Mouse (Mus musculus): ENCODE measurements around the gene Spire2.
A peak's percentile ranks its signal among the peaks of the same experiment; 100 is the strongest.

Gene Spire2

GRCm38 (mm10) chr8:123341040-123342015 lies 8.8 kb downstream of the Spire2 start:
- Histone ChIP-seq H3K4me3 (replicated peaks; ENCODE audit: low read length) (peak overlapping the region; percentile 72), H3K36me3 (ENCODE audit: insufficient read depth, low read length) (peaks cover 6% of the 10 kb centered on the region), H3K4me1 (replicated peaks; ENCODE audit: low read depth, low read length) (peaks cover 83% of the 10 kb centered on the region), H3K9me3 (ENCODE audit: low read length) (no peaks in the 10 kb centered on the region), H3K27me3 (ENCODE audit: insufficient read depth, low read length) (no peaks in the 10 kb centered on the region)
- TF ChIP-seq POU5F1 (IDR thresholded peaks at IDR 0.05; ENCODE audit: borderline replicate concordance, low read length), result no peak
- no peak for TF ChIP-seq CTCF (conservative IDR thresholded peaks at IDR 0.05; ENCODE audit: low read length)
- no peak for TF ChIP-seq NANOG (IDR thresholded peaks at IDR 0.05; ENCODE audit: borderline replicate concordance, low read length)

GRCm38 (mm10) chr8:123342253-123342652 lies 9.7 kb downstream of the Spire2 start:
- no peak for TF ChIP-seq POU5F1 (IDR thresholded peaks at IDR 0.05; ENCODE audit: borderline replicate concordance, low read length)
- no peak for TF ChIP-seq NANOG (IDR thresholded peaks at IDR 0.05; ENCODE audit: borderline replicate concordance, low read length)
- TF ChIP-seq CTCF (conservative IDR thresholded peaks at IDR 0.05; ENCODE audit: low read length), result no peak

GRCm38 (mm10) chr8:123342911-123343310 lies 10.4 kb downstream of the Spire2 start:
- H3K9me3 ChIP-seq (ENCODE audit: low read length), result no peaks in the 10 kb centered on the region
- TF ChIP-seq NANOG (IDR thresholded peaks at IDR 0.05; ENCODE audit: borderline replicate concordance, low read length) (no peak), CTCF (conservative IDR thresholded peaks at IDR 0.05; ENCODE audit: low read length) (no peak), POU5F1 (IDR thresholded peaks at IDR 0.05; ENCODE audit: borderline replicate concordance, low read length) (no peak)
- no peaks in the 10 kb centered on the region for H3K27me3 ChIP-seq (ENCODE audit: insufficient read depth, low read length)

More at GRCm38 (mm10) chr8:123342253-123342652, 9.7 kb downstream of the Spire2 start:
- H3K9me3 ChIP-seq (ENCODE audit: low read length), result no peaks in the 10 kb centered on the region
- peaks cover 13% of the 10 kb centered on the region for H3K36me3 ChIP-seq (ENCODE audit: insufficient read depth, low read length)
- peak overlapping the region; percentile 72 for H3K4me3 ChIP-seq (replicated peaks; ENCODE audit: low read length)
- H3K27me3 ChIP-seq (ENCODE audit: insufficient read depth, low read length), result no peaks in the 10 kb centered on the region
- peaks cover 74% of the 10 kb centered on the region for H3K4me1 ChIP-seq (replicated peaks; ENCODE audit: low read depth, low read length)

DNA sequence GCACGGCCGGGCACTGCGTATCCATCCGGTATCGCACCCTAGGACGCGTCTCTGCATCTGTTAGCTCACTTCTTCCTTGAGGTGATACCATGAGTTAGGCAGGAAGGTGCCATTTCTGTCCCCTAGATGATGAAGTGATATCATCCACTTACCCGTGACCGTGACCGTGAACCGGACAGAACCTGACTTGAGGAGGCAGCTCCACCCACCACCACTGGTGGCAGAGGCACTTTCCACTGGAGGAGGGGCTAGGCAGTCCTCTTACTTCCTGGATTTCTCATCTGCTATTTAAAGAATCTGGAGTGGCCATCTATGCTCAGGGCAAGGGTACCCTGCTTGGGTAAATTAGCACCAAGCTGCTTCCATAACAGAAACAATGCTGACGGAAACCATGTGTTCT lies 10.9 kb downstream of the Spire2 start:
- Histone ChIP-seq H3K36me3 (ENCODE audit: insufficient read depth, low read length) (peaks cover 22% of the 10 kb centered on the region), H3K27me3 (ENCODE audit: insufficient read depth, low read length) (no peaks in the 10 kb centered on the region), H3K4me1 (replicated peaks; ENCODE audit: low read depth, low read length) (peaks cover 62% of the 10 kb centered on the region), H3K4me3 (replicated peaks; ENCODE audit: low read length) (no peak overlapping the region), H3K9me3 (ENCODE audit: low read length) (no peaks in the 10 kb centered on the region)
- TF ChIP-seq CTCF (conservative IDR thresholded peaks at IDR 0.05; ENCODE audit: low read length), result no peak
- no peak for TF ChIP-seq NANOG (IDR thresholded peaks at IDR 0.05; ENCODE audit: borderline replicate concordance, low read length)
- TF ChIP-seq POU5F1 (IDR thresholded peaks at IDR 0.05; ENCODE audit: borderline replicate concordance, low read length), result no peak

More at GRCm38 (mm10) chr8:123342911-123343310, 10.4 kb downstream of the Spire2 start:
- Histone ChIP-seq H3K36me3 (ENCODE audit: insufficient read depth, low read length) (peaks cover 17% of the 10 kb centered on the region), H3K4me1 (replicated peaks; ENCODE audit: low read depth, low read length) (peaks cover 68% of the 10 kb centered on the region), H3K4me3 (replicated peaks; ENCODE audit: low read length) (no peak overlapping the region)

- Histone ChIP-seq H3K27me3 (ENCODE audit: insufficient read depth, low read length) (no peaks in the 10 kb centered on the region), H3K4me3 (replicated peaks; ENCODE audit: low read length) (no peak overlapping the region), H3K36me3 (ENCODE audit: insufficient read depth, low read length) (peaks cover 32% of the 10 kb centered on the region), H3K4me1 (replicated peaks; ENCODE audit: low read depth, low read length) (peaks cover 50% of the 10 kb centered on the region), H3K9me3 (ENCODE audit: low read length) (no peaks in the 10 kb centered on the region)
- TF ChIP-seq NANOG (IDR thresholded peaks at IDR 0.05; ENCODE audit: borderline replicate concordance, low read length), result no peak
- TF ChIP-seq POU5F1 (IDR thresholded peaks at IDR 0.05; ENCODE audit: borderline replicate concordance, low read length), result no peak
- no peak for TF ChIP-seq CTCF (conservative IDR thresholded peaks at IDR 0.05; ENCODE audit: low read length)
Measured at GRCm38 (mm10) chr8:123345135-123345534, 12.6 kb downstream of the Spire2 start.

GRCm38 (mm10) chr8:123345856-123346255 lies 13.3 kb downstream of the Spire2 start:
- H3K27me3 ChIP-seq (ENCODE audit: insufficient read depth, low read length), result no peaks in the 10 kb centered on the region
- H3K4me1 ChIP-seq (replicated peaks; ENCODE audit: low read depth, low read length), result peaks cover 47% of the 10 kb centered on the region
- TF ChIP-seq CTCF (conservative IDR thresholded peaks at IDR 0.05; ENCODE audit: low read length) (no peak), NANOG (IDR thresholded peaks at IDR 0.05; ENCODE audit: borderline replicate concordance, low read length) (no peak), POU5F1 (IDR thresholded peaks at IDR 0.05; ENCODE audit: borderline replicate concordance, low read length) (no peak)
- H3K9me3 ChIP-seq (ENCODE audit: low read length), result no peaks in the 10 kb centered on the region
- no peak overlapping the region for H3K4me3 ChIP-seq (replicated peaks; ENCODE audit: low read length)
- peaks cover 39% of the 10 kb centered on the region for H3K36me3 ChIP-seq (ENCODE audit: insufficient read depth, low read length)

- TF ChIP-seq POU5F1 (IDR thresholded peaks at IDR 0.05; ENCODE audit: borderline replicate concordance, low read length), result no peak
- TF ChIP-seq CTCF (conservative IDR thresholded peaks at IDR 0.05; ENCODE audit: low read length), result no peak
- H3K4me3 ChIP-seq (replicated peaks; ENCODE audit: low read length), result no peak overlapping the region
- no peaks in the 10 kb centered on the region for H3K9me3 ChIP-seq (ENCODE audit: low read length)
- peaks cover 43% of the 10 kb centered on the region for H3K36me3 ChIP-seq (ENCODE audit: insufficient read depth, low read length)
- no peaks in the 10 kb centered on the region for H3K27me3 ChIP-seq (ENCODE audit: insufficient read depth, low read length)
- peaks cover 38% of the 10 kb centered on the region for H3K4me1 ChIP-seq (replicated peaks; ENCODE audit: low read depth, low read length)
Measured at GRCm38 (mm10) chr8:123347293-123347692, 14.8 kb downstream of the Spire2 start.

- no peaks in the 10 kb centered on the region for H3K9me3 ChIP-seq (ENCODE audit: low read length)
- TF ChIP-seq NANOG (IDR thresholded peaks at IDR 0.05; ENCODE audit: borderline replicate concordance, low read length) (no peak), CTCF (conservative IDR thresholded peaks at IDR 0.05; ENCODE audit: low read length) (no peak), POU5F1 (IDR thresholded peaks at IDR 0.05; ENCODE audit: borderline replicate concordance, low read length) (no peak)
Measured at GRCm38 (mm10) chr8:123348237-123348843, 15.8 kb downstream of the Spire2 start.

More at GRCm38 (mm10) chr8:123348237-123348843, 15.8 kb downstream of the Spire2 start:
- peaks cover 36% of the 10 kb centered on the region for H3K4me1 ChIP-seq (replicated peaks; ENCODE audit: low read depth, low read length)
- H3K36me3 ChIP-seq (ENCODE audit: insufficient read depth, low read length), result peaks cover 43% of the 10 kb centered on the region
- peaks cover 2% of the 10 kb centered on the region; the same call in 1 of the 2 replicates for H3K27me3 ChIP-seq (ENCODE audit: insufficient read depth, low read length)
- no peak overlapping the region for H3K4me3 ChIP-seq (replicated peaks; ENCODE audit: low read length)

All from E14TG2a.4 (cell line).